8 mouse cellular contexts compared by ENCODE assay signal in the genomic region with DNA sequence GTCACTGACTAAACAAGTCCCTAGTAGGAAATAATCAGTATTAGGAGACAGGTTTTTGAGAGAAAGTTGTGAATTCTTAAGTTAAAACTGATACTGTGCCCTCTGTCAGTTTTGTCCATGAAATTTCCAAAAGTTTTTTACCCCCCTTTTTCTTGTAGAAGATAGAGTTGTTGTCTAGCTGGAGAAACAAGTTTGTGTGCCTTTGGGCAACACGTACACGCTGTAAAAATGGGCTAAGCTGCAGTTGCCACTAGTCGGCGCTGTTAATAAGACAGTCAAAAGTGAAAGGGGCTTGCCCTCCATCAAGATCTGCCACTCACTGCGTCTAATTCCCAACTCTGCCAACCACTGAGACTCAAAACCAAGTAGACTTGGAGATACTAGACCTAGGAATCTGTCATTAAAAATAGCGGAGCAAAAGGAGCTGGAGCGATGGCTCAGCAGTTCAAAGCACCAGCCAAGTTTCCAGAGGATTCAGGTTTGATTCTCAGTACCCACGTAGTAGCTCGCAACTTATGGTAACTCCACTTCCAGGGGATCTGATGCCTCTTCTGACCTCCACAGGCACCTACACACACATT. TPM values are rescaled to one million over a fixed set of nuclear protein-coding genes. Genes with fewer than 3 reads are reported as not detected.
DNase-seq lines count a peak whose midpoint lies in the region; ATAC-seq lines count a peak whose summit lies in the region.

No protein-coding gene starts in this region.

- peak overlapping the region; percentile 95; the same call in 1 of the 2 replicates for H3K9ac ChIP-seq in intestine, embryonic 14.5 days (ENCODE audit: low read length)

- intact Hi-C loops in left cerebral cortex, postnatal 10 days (cut with DNase I) = loop anchor here (5.0 kb wide), 1 partner anchor 62 kb away; a partner anchor contains a TSS

- no peaks in the 10 kb centered on the region for H3K9me3 ChIP-seq in intestine, embryonic 14.5 days (ENCODE audit: control insufficient read depth, low read length)

- ATAC-seq in intestine, embryonic 14.5 days (replicated peaks; ENCODE audit: low FRiP score, low TSS enrichment, low read depth) = no peak
- peak; percentile 68 for ATAC-seq in megakaryocyte progenitor cell, adult 5-6 weeks (replicated peaks; ENCODE audit: poor library complexity)

- WGBS in intestine, embryonic 14.5 days = 23% methylated on average over 9 of the region's 9 CpGs

- peak overlapping the region; percentile 72 for H3K4me2 ChIP-seq in intestine, embryonic 14.5 days (ENCODE audit: low read length)

- 0 out of 2 replicates have a peak overlapping the region, but pooled peaks have one; percentile 94 for H3K27ac ChIP-seq in intestine, embryonic 14.5 days (ENCODE audit: low read depth)

- no peaks in the 10 kb centered on the region for H3K27me3 ChIP-seq in intestine, embryonic 14.5 days (replicated peaks; ENCODE audit: control insufficient read depth, insufficient read depth, low read length)

- peak; percentile 79 to 94 for DNase-seq in adrenal gland, adult (ENCODE audit: inconsistent age in 2 of 2, low spot score in 1 of 2)
- peak; percentile 94 for DNase-seq in embryo, embryonic 10 days (ENCODE audit: low spot score)
- peak; percentile 60 for DNase-seq in gastrocnemius, postnatal 25 days
- DNase-seq in intestine, embryonic 14.5 days (ENCODE audit: low spot score) = peak; percentile 88
- peak; percentile 74 to 82 for DNase-seq in left cerebral cortex, postnatal 10 days (ENCODE audit: extremely low spot score in 1 of 2, low spot score in 2 of 2)
- DNase-seq in right cerebral cortex, postnatal 14 days = peak; percentile 71
- peak; percentile 54 to 77 for DNase-seq in urinary bladder, postnatal 4 days (ENCODE audit: low spot score in 2 of 2)

- peak overlapping the region; percentile 82 for H3K4me3 ChIP-seq in intestine, embryonic 14.5 days (ENCODE audit: low read depth, low read length)

- peaks cover 5% of the 10 kb centered on the region; the same call in 1 of the 2 replicates for H3K36me3 ChIP-seq in intestine, embryonic 14.5 days (ENCODE audit: control insufficient read depth, insufficient read depth, low read length)

- no peaks in the 10 kb centered on the region; the same call in 1 of the 2 replicates for H3K4me1 ChIP-seq in intestine, embryonic 14.5 days (replicated peaks; ENCODE audit: control insufficient read depth, insufficient read depth, low read length)

RNA-seq across cellular contexts. Expression of a gene that starts 1.2 kb away (rescaled TPM):
- total RNA-seq in gastrocnemius, postnatal 25 days (2021) = 1 to 10 TPM; 2.9 to 3.1 TPM
- 11.3 and 13.1 TPM in 2 replicates for polyA plus RNA-seq in intestine, embryonic 14.5 days (2014; fragmentation: Nextera tagmentation; extraction: Ambion mirVana)
- total RNA-seq in left cerebral cortex, postnatal 10 days (2021) = 1 to 10 TPM; 3.7 to 4.6 TPM
- total RNA-seq in megakaryocyte progenitor cell, adult 5-6 weeks (2015) = 6.7 and 9.1 TPM in 2 replicates
- total RNA-seq in megakaryocyte progenitor cell, adult 5-6 weeks (2017) = 12.6 and 14.4 TPM in 2 replicates

RNA-seq across cellular contexts. Expression of a gene that starts 22.8 kb away (rescaled TPM):
- not detected for total RNA-seq in gastrocnemius, postnatal 25 days (2021)
- polyA plus RNA-seq in intestine, embryonic 14.5 days (2014; fragmentation: Nextera tagmentation; extraction: Ambion mirVana) = 0.27 and 0.42 TPM in 2 replicates
- total RNA-seq in left cerebral cortex, postnatal 10 days (2021) = not detected
- 11.7 and 25.5 TPM in 2 replicates for total RNA-seq in megakaryocyte progenitor cell, adult 5-6 weeks (2015)
- 9.6 and 20.6 TPM in 2 replicates for total RNA-seq in megakaryocyte progenitor cell, adult 5-6 weeks (2017)

RNA-seq across cellular contexts. Expression of a gene that starts 47.1 kb away (rescaled TPM):
- total RNA-seq in gastrocnemius, postnatal 25 days (2021) = not detected
- not detected in 2 replicates for polyA plus RNA-seq in intestine, embryonic 14.5 days (2014; fragmentation: Nextera tagmentation; extraction: Ambion mirVana)
- not detected for total RNA-seq in left cerebral cortex, postnatal 10 days (2021)
- not detected in 2 replicates for total RNA-seq in megakaryocyte progenitor cell, adult 5-6 weeks (2015)
- not detected in 2 replicates for total RNA-seq in megakaryocyte progenitor cell, adult 5-6 weeks (2017)

Comparison
In these comparisons a context has a peak if more than half of its experiments do, and no peak if none do; other contexts are left out.
1. RNA of a gene that starts 22.8 kb away (total RNA-seq): 9.6 to 25.5 TPM in megakaryocyte progenitor cell, adult 5-6 weeks; not detected in left cerebral cortex, postnatal 10 days and not detected in gastrocnemius, postnatal 25 days; every median in the first group is over 4 times any median in the second.
2. Peak in every context shown above with its lines, with median percentiles within 50 percentile points of each other: DNase-seq.